ENCODE assay signal across 9 mouse cellular contexts in genomic region chr5:44593522-44594218, GRCm38 (mm10).
DNase-seq lines count a peak whose midpoint lies in the region; ATAC-seq lines count a peak whose summit lies in the region.
"Had no signal": no experiment of that assay in that cellular context is flagged by ENCODE, and none has a peak within 500 bp of the region (broad histone marks: within the 10 kb centered on the region; RNA-seq: fewer than 3 reads in every experiment).

No protein-coding gene starts in this region.

- H3K4me3 ChIP-seq in heart, embryonic 11.5 days (ENCODE audit: low read depth, low read length), result no peak overlapping the region
- H3K4me3 ChIP-seq: erythroblast, embryonic 14.5 days had no signal

- peaks cover 14% of the 10 kb centered on the region for H3K27me3 ChIP-seq in heart, embryonic 11.5 days (ENCODE audit: control insufficient read depth, insufficient read depth, low read length)

- 70% methylated on average over 15 of the region's 15 CpGs for WGBS in heart, embryonic 11.5 days (ENCODE audit: insufficient replicate concordance)

- no peak overlapping the region for H3K9ac ChIP-seq in heart, embryonic 11.5 days (ENCODE audit: low read depth, low read length)

- H3K36me3 ChIP-seq in heart, embryonic 11.5 days (ENCODE audit: control insufficient read depth, insufficient read depth, low read length), result no peaks in the 10 kb centered on the region

- intact Hi-C loops in gastrocnemius, postnatal 14 days (cut with DNase I; ENCODE audit: low total_unique reads), result no loop called here

- no peak overlapping the region for H3K4me2 ChIP-seq in heart, embryonic 11.5 days

- peak; percentile 80 for DNase-seq in heart, adult 11 months
- peak; percentile 33 for DNase-seq in adrenal gland, postnatal 25 days
- DNase-seq in gastrocnemius, postnatal 14 days, result peak; percentile 40
- DNase-seq in layer of hippocampus, postnatal 14 days (ENCODE audit: low spot score in 2 of 2), result peak; percentile 29 to 37
- peak; percentile 16 for DNase-seq in ovary, adult 18-20 months (ENCODE audit: low spot score)
- DNase-seq in thymus, postnatal 0 days (ENCODE audit: low spot score), result no peak
- no peak for DNase-seq in embryo, embryonic 11 days

- ATAC-seq in heart, embryonic 11.5 days (replicated peaks; ENCODE audit: insufficient number of reproducible peaks, low FRiP score, low TSS enrichment), result no peak

- H3K27ac ChIP-seq in heart, embryonic 11.5 days (ENCODE audit: low read depth, low read length), result no peak overlapping the region

- no peaks in the 10 kb centered on the region for H3K4me1 ChIP-seq in heart, embryonic 11.5 days (ENCODE audit: control insufficient read depth, insufficient read depth, low read length)

- no peaks in the 10 kb centered on the region for H3K9me3 ChIP-seq in heart, embryonic 11.5 days (replicated peaks; ENCODE audit: control insufficient read depth, low read length)

Comparison
In these comparisons a context has a peak if more than half of its experiments do, and no peak if none do; other contexts are left out.
1. DNase-seq: peak in heart, adult 11 months (single experiment), adrenal gland, postnatal 25 days (single experiment), gastrocnemius, postnatal 14 days (single experiment), layer of hippocampus, postnatal 14 days (2 of 2) and ovary, adult 18-20 months (single experiment); none in thymus, postnatal 0 days (single experiment) and embryo, embryonic 11 days (single experiment).